Mouse (Mus musculus): ENCODE results near the gene Pou6f1.

- TF ChIP-seq POLR2A (IDR thresholded peaks at IDR 0.05; ENCODE audit: control insufficient read depth, extremely low read depth, insufficient read depth, low read length, poor library complexity) (no peak), CTCF (IDR thresholded peaks at IDR 0.05; ENCODE audit: borderline replicate concordance, control insufficient read depth, extremely low read depth, insufficient read depth, low read length, poor library complexity) (no peak)
Observed at GRCm38 (mm10) chr15:100588297-100588696, 11.5 kb downstream of the Pou6f1 start.
